Mouse (Mus musculus): ENCODE data around the gene Npas3. TPM values are rescaled to one million over a fixed set of nuclear protein-coding genes. Genes with fewer than 3 reads are reported as not detected.
A peak's percentile ranks its signal among the peaks of the same experiment; 100 is the strongest.

Gene Npas3
- polyA plus RNA-seq, 1 experiment, result 0.01 TPM

- Histone ChIP-seq H3K79me3 (ENCODE audit: low read depth) (no peaks in the 10 kb centered on the region), H3ac (ENCODE audit: control insufficient read depth, insufficient read length, low read depth) (no peak overlapping the region), H3K27me3 (ENCODE audit: control insufficient read depth, insufficient read depth, insufficient read length) (no peaks in the 10 kb centered on the region), H3K36me3 (ENCODE audit: control insufficient read depth, insufficient read depth) (no peaks in the 10 kb centered on the region), H3K4me3 (ENCODE audit: insufficient read depth, poor library complexity, severe bottlenecking) (no peak overlapping the region), H3K79me2 (ENCODE audit: control insufficient read depth, insufficient read depth) (no peaks in the 10 kb centered on the region)
- no peak for TF ChIP-seq MYOG (IDR thresholded peaks at IDR 0.05; ENCODE audit: control insufficient read depth, extremely low read depth, insufficient read length)
- TF ChIP-seq MYOD1 (IDR thresholded peaks at IDR 0.05; ENCODE audit: control insufficient read depth, insufficient read length, low read depth), result no peak
- TF ChIP-seq FOSL1 (IDR thresholded peaks at IDR 0.05; ENCODE audit: insufficient read depth, low read length, poor library complexity, severe bottlenecking), result no peak
- TF ChIP-seq CEBPB (IDR thresholded peaks at IDR 0.05; ENCODE audit: low read depth), result no peak
- TF ChIP-seq USF1 (IDR thresholded peaks at IDR 0.05; ENCODE audit: low read depth), result no peak
- no peak for TF ChIP-seq CTCF (IDR thresholded peaks at IDR 0.05; ENCODE audit: control insufficient read depth, insufficient read depth, insufficient read length)
- no peak for TF ChIP-seq MAX (IDR thresholded peaks at IDR 0.05)
Observed at GRCm38 (mm10) chr12:53895909-53896308, 647.4 kb downstream of the Npas3 start.

DNA sequence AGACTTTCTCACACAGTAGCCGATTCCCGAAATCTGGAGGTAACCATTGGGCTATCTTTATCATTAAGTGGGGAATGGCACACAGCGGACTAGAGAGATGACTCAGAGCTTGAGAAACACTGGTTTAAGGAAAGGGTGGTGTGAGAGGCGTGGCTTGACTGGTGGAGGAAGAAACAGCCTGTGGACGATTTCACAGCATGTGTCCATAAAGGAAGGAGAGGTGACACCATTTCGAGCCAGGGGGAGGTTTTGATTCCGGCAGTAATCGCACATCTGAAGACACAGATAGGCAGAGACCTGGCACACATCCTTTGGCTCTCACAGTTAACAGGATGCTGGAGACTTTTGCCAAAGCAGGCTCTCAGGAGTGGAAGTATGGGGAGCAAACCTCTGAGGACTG lies 660.3 kb downstream of the Npas3 start:
- Histone ChIP-seq H3K79me3 (ENCODE audit: low read depth) (no peaks in the 10 kb centered on the region), H3K4me3 (ENCODE audit: insufficient read depth, poor library complexity, severe bottlenecking) (no peak overlapping the region), H3K27me3 (ENCODE audit: control insufficient read depth, insufficient read depth, insufficient read length) (no peaks in the 10 kb centered on the region), H3K79me2 (ENCODE audit: control insufficient read depth, insufficient read depth) (no peaks in the 10 kb centered on the region), H3K36me3 (ENCODE audit: control insufficient read depth, insufficient read depth) (no peaks in the 10 kb centered on the region), H3ac (ENCODE audit: control insufficient read depth, insufficient read length, low read depth) (no peak overlapping the region)
- no peak for TF ChIP-seq MYOD1 (IDR thresholded peaks at IDR 0.05; ENCODE audit: control insufficient read depth, insufficient read length, low read depth)
- no peak for TF ChIP-seq CEBPB (IDR thresholded peaks at IDR 0.05; ENCODE audit: low read depth)
- TF ChIP-seq CTCF (IDR thresholded peaks at IDR 0.05; ENCODE audit: control insufficient read depth, insufficient read depth, insufficient read length), result no peak
- no peak for TF ChIP-seq FOSL1 (IDR thresholded peaks at IDR 0.05; ENCODE audit: insufficient read depth, low read length, poor library complexity, severe bottlenecking)
- no peak for TF ChIP-seq MYOG (IDR thresholded peaks at IDR 0.05; ENCODE audit: control insufficient read depth, extremely low read depth, insufficient read length)
- no peak for TF ChIP-seq MAX (IDR thresholded peaks at IDR 0.05)
- TF ChIP-seq USF1 (IDR thresholded peaks at IDR 0.05; ENCODE audit: low read depth), result no peak

DNA sequence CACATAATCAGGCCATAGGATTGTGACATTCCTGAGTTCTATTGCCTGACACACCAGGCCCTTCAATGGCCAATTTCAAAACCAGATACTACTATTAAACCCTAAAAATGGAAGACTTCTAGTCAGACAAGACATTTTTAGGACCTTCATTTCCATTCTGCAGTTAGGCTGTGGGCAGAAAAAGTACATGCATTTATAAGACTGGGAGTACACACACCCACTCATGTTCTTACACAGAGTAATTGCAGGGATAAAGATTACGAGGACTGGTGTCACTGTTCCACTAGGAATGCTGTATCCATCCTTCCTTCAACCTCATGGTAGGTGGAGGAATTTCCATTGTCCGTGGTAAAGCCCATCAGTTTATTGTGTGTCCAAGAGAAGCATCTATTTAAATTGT lies 661.7 kb downstream of the Npas3 start:
- no peaks in the 10 kb centered on the region for H3K79me3 ChIP-seq (ENCODE audit: low read depth)
- H3ac ChIP-seq (ENCODE audit: control insufficient read depth, insufficient read length, low read depth), result no peak overlapping the region
- H3K27me3 ChIP-seq (ENCODE audit: control insufficient read depth, insufficient read depth, insufficient read length), result no peaks in the 10 kb centered on the region
- no peaks in the 10 kb centered on the region for H3K79me2 ChIP-seq (ENCODE audit: control insufficient read depth, insufficient read depth)
- H3K4me3 ChIP-seq (ENCODE audit: insufficient read depth, poor library complexity, severe bottlenecking), result no peak overlapping the region
- no peaks in the 10 kb centered on the region for H3K36me3 ChIP-seq (ENCODE audit: control insufficient read depth, insufficient read depth)
- TF ChIP-seq CTCF (IDR thresholded peaks at IDR 0.05; ENCODE audit: control insufficient read depth, insufficient read depth, insufficient read length), result no peak
- TF ChIP-seq MAX (IDR thresholded peaks at IDR 0.05), result no peak
- TF ChIP-seq MYOD1 (IDR thresholded peaks at IDR 0.05; ENCODE audit: control insufficient read depth, insufficient read length, low read depth), result no peak
- TF ChIP-seq FOSL1 (IDR thresholded peaks at IDR 0.05; ENCODE audit: insufficient read depth, low read length, poor library complexity, severe bottlenecking), result no peak
- no peak for TF ChIP-seq CEBPB (IDR thresholded peaks at IDR 0.05; ENCODE audit: low read depth)
- no peak for TF ChIP-seq USF1 (IDR thresholded peaks at IDR 0.05; ENCODE audit: low read depth)
- no peak for TF ChIP-seq MYOG (IDR thresholded peaks at IDR 0.05; ENCODE audit: control insufficient read depth, extremely low read depth, insufficient read length)

DNA sequence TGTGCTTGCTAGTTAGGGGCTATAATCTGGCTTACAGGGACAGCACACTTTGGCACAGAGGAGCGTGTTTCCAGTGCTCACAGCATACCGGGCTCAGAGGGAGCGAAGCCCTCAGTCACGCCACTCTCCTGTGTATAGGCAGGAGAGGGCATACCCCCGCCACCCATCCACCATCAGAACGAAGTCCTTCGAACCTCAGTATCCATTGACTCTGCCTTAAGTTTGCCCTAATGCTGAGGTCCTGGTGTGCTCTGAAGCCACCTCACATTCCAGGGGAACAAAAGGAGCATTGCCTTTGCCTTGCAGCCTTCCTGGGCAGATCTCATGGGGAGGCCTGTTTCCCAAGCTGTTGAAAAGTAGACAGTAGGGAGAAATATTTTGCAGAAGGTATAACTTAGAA lies 673.7 kb downstream of the Npas3 start:
- Histone ChIP-seq H3K27me3 (ENCODE audit: control insufficient read depth, insufficient read depth, insufficient read length) (no peaks in the 10 kb centered on the region), H3K4me3 (ENCODE audit: insufficient read depth, poor library complexity, severe bottlenecking) (no peak overlapping the region), H3K36me3 (ENCODE audit: control insufficient read depth, insufficient read depth) (no peaks in the 10 kb centered on the region), H3K79me2 (ENCODE audit: control insufficient read depth, insufficient read depth) (no peaks in the 10 kb centered on the region), H3K79me3 (ENCODE audit: low read depth) (no peaks in the 10 kb centered on the region), H3ac (ENCODE audit: control insufficient read depth, insufficient read length, low read depth) (no peak overlapping the region)
- no peak for TF ChIP-seq MYOD1 (IDR thresholded peaks at IDR 0.05; ENCODE audit: control insufficient read depth, insufficient read length, low read depth)

DNA sequence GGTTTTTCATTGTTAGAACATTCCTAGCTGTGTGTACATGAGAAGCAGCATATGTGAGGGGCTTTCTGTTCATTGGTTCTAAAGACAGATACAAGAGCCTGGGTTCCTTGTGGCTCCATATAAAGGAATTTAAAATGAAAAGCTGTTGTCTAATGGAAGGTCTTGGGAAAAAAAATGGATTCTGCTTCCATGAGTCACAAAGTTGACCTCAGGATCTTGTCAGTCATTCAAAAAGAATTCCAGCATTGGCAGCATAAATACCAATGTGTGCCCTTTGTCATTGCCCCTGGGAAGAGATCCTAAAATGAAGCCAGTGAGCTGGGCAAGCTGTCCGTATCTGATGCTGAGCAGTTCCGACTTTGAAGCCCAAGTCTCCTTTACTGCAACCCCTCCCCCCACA lies 700.3 kb downstream of the Npas3 start:
- no peaks in the 10 kb centered on the region for H3K79me3 ChIP-seq (ENCODE audit: low read depth)
- no peaks in the 10 kb centered on the region for H3K36me3 ChIP-seq (ENCODE audit: control insufficient read depth, insufficient read depth)
- no peak overlapping the region for H3K4me3 ChIP-seq (ENCODE audit: insufficient read depth, poor library complexity, severe bottlenecking)
- H3K27me3 ChIP-seq (ENCODE audit: control insufficient read depth, insufficient read depth, insufficient read length), result no peaks in the 10 kb centered on the region
- no peak overlapping the region for H3ac ChIP-seq (ENCODE audit: control insufficient read depth, insufficient read length, low read depth)
- peak; percentile 19 for TF ChIP-seq FOSL1 (IDR thresholded peaks at IDR 0.05; ENCODE audit: insufficient read depth, low read length, poor library complexity, severe bottlenecking)
- TF ChIP-seq USF1 (IDR thresholded peaks at IDR 0.05; ENCODE audit: low read depth), result no peak
- no peaks in the 10 kb centered on the region for H3K79me2 ChIP-seq (ENCODE audit: control insufficient read depth, insufficient read depth)

- H3K79me2 ChIP-seq (ENCODE audit: control insufficient read depth, insufficient read depth), result no peaks in the 10 kb centered on the region
- H3K79me3 ChIP-seq (ENCODE audit: low read depth), result no peaks in the 10 kb centered on the region
- H3K27me3 ChIP-seq (ENCODE audit: control insufficient read depth, insufficient read depth, insufficient read length), result no peaks in the 10 kb centered on the region
- TF ChIP-seq FOSL1 (IDR thresholded peaks at IDR 0.05; ENCODE audit: insufficient read depth, low read length, poor library complexity, severe bottlenecking), result no peak
- no peak for TF ChIP-seq CTCF (IDR thresholded peaks at IDR 0.05; ENCODE audit: control insufficient read depth, insufficient read depth, insufficient read length)
- no peak for TF ChIP-seq MYOG (IDR thresholded peaks at IDR 0.05; ENCODE audit: control insufficient read depth, extremely low read depth, insufficient read length)
- no peak for TF ChIP-seq USF1 (IDR thresholded peaks at IDR 0.05; ENCODE audit: low read depth)
- no peak for TF ChIP-seq CEBPB (IDR thresholded peaks at IDR 0.05; ENCODE audit: low read depth)
- TF ChIP-seq MAX (IDR thresholded peaks at IDR 0.05), result no peak
- no peak for TF ChIP-seq MYOD1 (IDR thresholded peaks at IDR 0.05; ENCODE audit: control insufficient read depth, insufficient read length, low read depth)
- H3ac ChIP-seq (ENCODE audit: control insufficient read depth, insufficient read length, low read depth), result no peak overlapping the region
- no peak overlapping the region for H3K4me3 ChIP-seq (ENCODE audit: insufficient read depth, poor library complexity, severe bottlenecking)
- no peaks in the 10 kb centered on the region for H3K36me3 ChIP-seq (ENCODE audit: control insufficient read depth, insufficient read depth)
Observed at GRCm38 (mm10) chr12:53962004-53962403, 713.5 kb downstream of the Npas3 start.

All from C2C12 (cell line).